Mouse (Mus musculus) cortical plate, adult 2 months (tissue): ENCODE measurements around the gene Kif27.
"Not testable (repeated sequence)": the region's sequence is repeated elsewhere in the genome, so short reads cannot be mapped to it uniquely, and the experiment has no call there.

ENCODE experiments used
- CTCF ChIP-seq: fragments of 200-500 bp; IDR thresholded peaks from 2 replicates; pipeline ENCODE4 v1.5.1; 2011; ENCODE audit warnings: mild to moderate bottlenecking, control low read depth, low read length; ENCODE audit not compliant: insufficient read depth; ENCODE audit errors: extremely low read depth
- POLR2A ChIP-seq: fragments of 200-500 bp; IDR thresholded peaks from 2 replicates; pipeline ENCODE4 v1.6.1; 2011; ENCODE audit warnings: mild to moderate bottlenecking, low read length, control low read depth; ENCODE audit not compliant: insufficient read depth; ENCODE audit errors: extremely low read depth

DNA sequence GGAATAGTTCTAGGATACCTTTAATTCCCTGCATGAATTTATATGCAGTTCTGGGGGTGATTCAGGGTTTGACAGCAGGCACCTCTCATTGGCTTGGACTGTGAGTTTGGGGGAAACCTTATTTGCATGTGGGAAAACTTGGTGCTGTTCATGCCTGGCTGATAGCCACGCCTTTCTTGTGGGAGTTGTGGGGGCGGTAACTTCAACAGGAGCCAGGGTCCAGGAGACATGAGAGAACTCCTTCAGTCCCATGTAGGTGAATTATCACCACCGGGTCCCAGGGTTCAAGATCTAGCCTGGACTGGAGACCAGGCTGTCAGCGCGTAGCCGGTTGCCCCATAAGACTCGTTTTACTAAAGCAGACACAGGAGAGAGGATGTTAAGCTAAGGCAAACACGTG, 6.3 kb upstream of the Kif27 start:
- TF ChIP-seq CTCF, POLR2A: not testable (repeated sequence)
